Mouse (Mus musculus): ENCODE results near the gene Ptger3.

DNA sequence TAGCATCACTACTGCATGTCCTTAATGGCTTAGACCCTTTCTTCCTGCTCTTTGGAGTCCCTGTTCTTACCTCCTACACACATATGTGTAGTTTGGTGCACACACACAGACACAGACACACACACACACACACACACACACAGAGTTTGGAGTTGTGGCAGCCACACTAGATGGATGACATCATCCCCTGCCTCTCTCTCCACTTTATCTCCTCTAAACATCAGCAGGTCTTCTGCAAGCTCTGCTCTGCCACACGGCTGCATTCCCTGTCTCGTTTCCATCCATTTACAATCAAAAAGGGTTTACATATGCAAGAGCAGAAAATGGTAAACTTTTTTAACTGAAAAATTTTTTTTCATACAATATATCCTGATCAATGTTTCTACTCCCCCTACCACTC is 64.7 kb downstream of the Ptger3 start:
- TF ChIP-seq CTCF (conservative IDR thresholded peaks at IDR 0.05; ENCODE audit: insufficient read depth, insufficient read length, low read depth, low read length) (no peak), POLR2A (IDR thresholded peaks at IDR 0.05; ENCODE audit: low read depth, low read length) (no peak)

Measured in kidney, adult 2 months (tissue).